Mouse (Mus musculus): ENCODE measurements at regions not wholly inside any gene's neighbourhood (a gene's known extent, or its start where the extent isn't known, plus 50 kb on each side); places are given as distances from the start of the nearest gene placed in this dataset.

GRCm38 (mm10) chr12:46405674-46406073, 413.1 kb downstream of the Nova1 start:
- TF ChIP-seq CTCF (IDR thresholded peaks at IDR 0.05; ENCODE audit: borderline replicate concordance, insufficient read depth, low read length) (no peak), POLR2A (IDR thresholded peaks at IDR 0.05; ENCODE audit: low read depth, low read length) (no peak)
